Mouse (Mus musculus) adrenal gland, postnatal 10 days (tissue): ENCODE results near the gene Fam189a1. TPM values are rescaled to one million over a fixed set of nuclear protein-coding genes. Genes with fewer than 3 reads are reported as not detected.

Experiments
- DNase-seq: peaks from one replicate; pipeline ENCODE4 v3.0.0; 2021; ENCODE audit warnings: mixed read lengths
- total RNA-seq, 2 experiments: library from RNA; stranded (reverse); gene quantifications; 2 replicates each; pipeline ENCODE4 v1.2.3; 2021

Fam189a1 gene
- total RNA-seq, 2 experiments from 2014 or later, result 0.60 to 1.2 TPM

GRCm38 (mm10) chr7:65104207-65105096 is 51.9 kb downstream of the Fam189a1 start:
- DNase-seq, result no peak

DNA sequence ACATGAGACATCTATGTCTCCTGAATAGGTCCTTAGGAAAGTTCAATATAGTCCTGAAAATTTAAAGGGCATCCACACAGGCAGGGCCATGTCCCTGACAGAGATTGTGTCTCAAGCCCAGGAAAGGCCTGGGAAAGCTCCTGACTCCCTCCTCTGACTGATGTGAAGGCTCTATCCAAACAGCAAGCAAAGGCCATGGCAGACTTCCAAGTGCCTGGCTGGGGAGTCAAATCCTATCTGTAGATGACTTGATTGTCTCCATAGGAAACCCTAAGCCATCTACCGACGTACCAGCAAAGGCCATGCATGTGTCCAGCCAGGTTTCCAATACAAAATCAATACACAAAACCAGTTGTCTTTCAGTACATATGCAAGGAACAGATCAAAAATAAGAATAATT is 54.7 kb downstream of the Fam189a1 start:
- peak; percentile 43 for DNase-seq

GRCm38 (mm10) chr7:65097708-65098107 is 58.7 kb downstream of the Fam189a1 start:
- no peak for DNase-seq

- DNase-seq, result peak; percentile 14
These were observed 60.7 kb downstream of the Fam189a1 start for GRCm38 (mm10) chr7:65095631-65096107.

DNA sequence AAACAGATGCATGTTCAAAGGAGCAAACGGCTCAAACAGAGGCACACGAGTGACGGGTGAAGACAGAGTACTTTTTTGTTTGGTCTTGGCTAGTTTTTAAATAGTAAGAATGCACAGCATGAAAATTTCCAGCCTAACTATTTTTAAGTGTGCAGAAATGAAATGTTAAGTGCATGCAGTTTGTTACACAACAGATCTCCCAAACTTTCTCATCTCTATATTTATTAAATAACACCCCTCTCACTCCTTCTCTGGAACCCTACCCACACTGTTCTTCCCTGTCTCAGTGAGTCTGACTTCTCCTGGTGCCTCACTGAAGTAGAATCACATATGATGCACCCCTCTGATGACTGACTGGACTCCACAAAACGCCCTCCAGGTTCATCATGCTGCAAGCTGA is 63.1 kb downstream of the Fam189a1 start:
- no peak for DNase-seq

DNA sequence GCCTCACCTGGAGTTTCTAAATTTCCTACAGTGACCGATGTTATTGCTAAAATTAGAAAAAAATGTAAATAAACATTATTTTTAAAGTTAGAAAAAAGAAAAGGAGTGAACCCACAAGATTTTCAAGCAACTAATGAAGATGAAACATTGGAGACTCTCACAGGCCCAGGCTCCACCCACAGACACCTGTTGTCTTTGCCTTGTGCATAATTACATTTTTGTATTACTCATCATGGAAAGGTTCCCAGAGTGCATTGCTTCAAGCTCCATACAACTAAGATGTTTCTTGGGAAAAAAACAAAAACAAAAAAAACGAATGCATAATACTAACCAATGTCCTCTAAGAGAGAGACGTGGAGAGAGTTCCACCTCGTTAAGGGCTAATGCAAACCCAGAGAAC is 64.9 kb downstream of the Fam189a1 start:
- no peak for DNase-seq

DNA sequence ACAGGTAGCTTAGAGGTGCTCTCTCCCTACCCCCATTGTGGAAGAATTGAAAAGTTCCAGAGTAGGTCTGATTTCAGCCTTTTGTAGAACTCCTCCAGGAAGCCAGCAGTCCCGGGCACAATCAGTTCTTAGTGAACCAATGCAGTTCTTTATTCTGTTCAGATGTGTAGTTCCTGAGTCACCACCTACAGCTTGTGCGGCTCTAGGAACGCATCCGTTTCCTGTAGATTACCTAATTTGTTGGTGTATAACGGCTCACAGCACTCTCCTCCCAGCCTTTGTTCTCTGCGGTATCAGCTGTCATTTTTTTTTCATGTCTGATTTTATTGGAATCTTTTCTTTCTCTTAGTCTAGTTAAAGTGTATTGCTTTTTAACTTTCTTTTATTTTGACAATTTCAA is 70.4 kb downstream of the Fam189a1 start:
- DNase-seq, result no peak

DNA sequence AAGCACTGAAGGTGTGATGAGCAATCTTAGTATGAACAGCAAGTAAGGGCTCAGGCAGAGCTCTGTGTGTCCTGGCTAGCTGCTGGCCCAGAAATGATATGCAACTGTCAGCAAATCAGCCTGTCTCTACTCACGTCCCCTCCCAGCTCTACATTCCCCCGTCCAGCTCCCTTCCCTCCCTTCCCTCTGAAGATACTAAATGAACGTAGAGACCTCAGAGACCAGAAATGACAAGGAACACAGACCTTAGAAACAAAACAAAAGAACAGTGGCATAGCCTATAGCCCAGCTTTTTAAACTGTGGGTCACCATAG is 73.6 kb downstream of the Fam189a1 start:
- no peak for DNase-seq

DNA sequence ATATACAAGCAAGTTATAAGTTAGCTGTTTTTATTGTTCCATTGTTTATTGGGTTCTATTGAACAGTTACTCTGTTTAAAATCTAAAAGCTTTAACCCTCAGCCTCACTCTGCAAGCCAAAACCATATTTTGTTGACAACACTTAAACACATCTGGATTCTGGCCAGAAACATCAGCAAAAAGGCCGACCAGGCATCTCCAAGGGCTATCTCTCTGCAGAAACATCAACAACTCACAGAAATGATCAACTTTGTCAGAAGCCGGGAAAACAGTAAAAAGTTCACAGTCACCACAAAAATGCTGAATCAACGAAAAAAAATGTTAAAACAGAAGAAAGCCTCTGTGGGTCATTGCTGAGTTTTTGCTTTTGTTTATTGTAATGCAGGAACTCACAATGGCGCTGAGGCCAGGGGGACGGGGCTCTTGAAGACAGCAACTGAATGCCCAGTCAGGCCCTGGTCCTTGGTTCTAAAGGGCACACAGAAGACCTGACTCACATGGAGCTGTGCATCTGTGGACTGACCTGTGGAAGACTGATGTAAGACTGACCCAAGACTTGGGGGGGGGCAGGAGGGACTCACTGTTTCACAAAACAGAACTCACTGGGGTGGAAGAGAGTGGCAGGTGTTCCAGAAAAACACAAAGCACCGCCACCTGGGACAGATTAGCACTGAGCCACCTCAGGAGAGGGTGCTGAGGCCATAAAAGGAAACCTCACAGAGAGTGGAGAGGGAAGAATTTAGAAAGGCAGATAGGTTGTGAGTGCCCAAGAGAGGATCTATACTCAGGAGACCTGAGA is 74.2 kb downstream of the Fam189a1 start:
- no peak for DNase-seq

DNA sequence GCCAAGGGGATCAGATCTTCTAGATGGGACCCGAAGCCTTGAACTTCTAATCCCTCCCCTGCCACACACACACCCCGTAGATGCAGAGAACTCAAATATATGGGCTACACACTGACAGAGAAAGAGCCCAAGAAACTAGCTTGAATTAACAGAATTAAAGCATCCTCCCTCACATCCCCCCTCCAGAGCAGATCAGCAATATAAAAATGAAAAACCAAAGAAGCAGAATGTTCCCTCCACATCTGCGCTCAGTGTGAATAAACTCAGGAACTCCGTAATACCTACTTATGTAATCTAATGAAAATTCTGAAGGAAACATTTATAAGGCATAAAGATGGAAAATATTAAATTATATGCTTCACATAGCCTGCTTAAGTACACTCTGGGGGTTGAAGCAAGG is 80.2 kb downstream of the Fam189a1 start:
- DNase-seq, result no peak

GRCm38 (mm10) chr7:65074194-65074593 is 82.2 kb downstream of the Fam189a1 start:
- no peak for DNase-seq

DNA sequence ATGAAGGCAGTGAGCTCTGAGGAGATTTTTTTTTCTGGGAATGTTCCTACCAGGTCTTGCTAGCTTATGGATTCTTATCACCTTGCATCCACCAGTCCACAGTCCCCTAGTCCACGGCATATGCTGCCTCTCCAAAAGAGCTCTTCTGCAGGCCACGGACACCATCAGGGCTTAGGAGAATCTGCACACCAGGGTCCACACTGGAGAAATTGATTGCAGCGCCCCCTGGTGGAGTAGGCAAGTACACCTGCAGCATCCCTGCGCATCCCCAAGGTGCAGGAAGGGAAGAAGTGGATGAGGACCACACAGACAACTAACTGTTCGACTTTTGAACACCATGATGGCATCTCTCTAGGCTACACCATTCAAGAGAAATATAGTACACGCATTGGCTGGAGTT is 82.8 kb downstream of the Fam189a1 start:
- DNase-seq, result peak; percentile 83

DNA sequence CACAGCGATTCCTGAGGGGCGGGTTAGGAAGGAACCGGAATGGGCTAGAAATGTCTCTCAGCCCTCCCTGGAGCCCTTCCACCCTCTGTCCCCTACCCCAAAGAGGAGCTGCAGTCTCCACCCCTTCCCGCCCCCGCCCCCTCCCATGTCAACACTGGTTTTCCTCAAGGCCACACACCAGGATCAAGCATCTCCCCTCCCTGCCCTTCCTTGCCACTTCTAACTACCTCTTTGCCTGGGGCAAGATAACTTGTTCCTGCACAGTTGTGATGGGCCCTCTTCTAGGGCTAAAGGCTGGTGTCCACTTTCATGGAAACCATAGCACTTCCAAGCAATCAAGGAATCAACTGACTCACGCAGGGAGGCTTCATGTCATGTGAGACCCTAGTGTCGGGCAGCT is 90.2 kb downstream of the Fam189a1 start:
- no peak for DNase-seq

DNA sequence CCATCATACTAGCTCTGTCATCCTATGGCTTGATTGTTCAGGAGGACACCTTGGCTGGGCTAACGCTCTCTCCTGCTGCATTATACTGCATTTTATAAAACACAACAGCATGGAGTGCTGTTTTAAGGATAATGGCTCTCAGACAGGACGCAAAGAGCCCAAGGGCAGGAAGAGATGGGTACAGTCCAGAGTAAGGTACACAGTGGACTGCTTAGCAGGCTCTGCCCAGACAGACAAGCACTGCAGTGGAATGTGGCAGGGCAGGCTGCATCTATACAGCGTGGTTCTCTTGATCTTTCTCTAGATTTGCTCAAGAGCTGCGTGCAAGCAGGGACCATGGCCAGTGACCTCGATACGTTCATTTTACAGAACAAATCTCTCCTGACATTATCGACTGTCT is 90.9 kb downstream of the Fam189a1 start:
- DNase-seq, result no peak

- no peak for DNase-seq
These were observed 91.7 kb downstream of the Fam189a1 start for GRCm38 (mm10) chr7:65064638-65065037.

GRCm38 (mm10) chr7:65064096-65064495 is 92.3 kb downstream of the Fam189a1 start:
- DNase-seq, result no peak

DNA sequence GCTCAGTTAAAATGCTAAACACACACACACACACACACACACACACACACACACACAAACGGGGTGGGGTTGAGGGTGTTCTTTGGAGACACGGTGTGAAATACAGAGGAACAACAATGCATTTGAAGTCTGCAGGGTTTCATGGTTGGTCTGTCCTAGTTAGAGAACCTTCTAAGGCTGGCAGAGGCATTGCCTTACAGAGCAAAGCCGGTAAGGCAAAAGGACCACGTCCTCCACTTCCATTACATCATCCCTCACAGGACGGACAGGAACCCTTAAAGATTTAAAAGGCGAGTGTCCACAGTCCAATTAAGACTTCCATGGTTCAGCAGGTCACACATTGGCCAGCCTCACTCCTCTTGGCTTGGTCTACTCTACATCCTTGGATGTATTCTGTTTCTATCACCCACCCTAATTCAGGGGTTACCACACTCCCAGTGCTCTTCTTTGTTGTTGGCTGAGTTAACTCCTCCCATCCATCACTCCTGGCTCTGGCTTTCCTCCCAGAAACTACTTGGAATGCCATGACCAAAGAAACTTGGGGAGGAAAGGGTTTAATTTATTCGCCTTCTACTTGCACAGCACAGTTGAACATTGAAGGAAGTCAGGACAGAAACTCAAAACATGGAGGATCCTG is 96.1 kb downstream of the Fam189a1 start:
- DNase-seq, result no peak

GRCm38 (mm10) chr7:65056864-65057263 is 99.5 kb downstream of the Fam189a1 start:
- no peak for DNase-seq

DNA sequence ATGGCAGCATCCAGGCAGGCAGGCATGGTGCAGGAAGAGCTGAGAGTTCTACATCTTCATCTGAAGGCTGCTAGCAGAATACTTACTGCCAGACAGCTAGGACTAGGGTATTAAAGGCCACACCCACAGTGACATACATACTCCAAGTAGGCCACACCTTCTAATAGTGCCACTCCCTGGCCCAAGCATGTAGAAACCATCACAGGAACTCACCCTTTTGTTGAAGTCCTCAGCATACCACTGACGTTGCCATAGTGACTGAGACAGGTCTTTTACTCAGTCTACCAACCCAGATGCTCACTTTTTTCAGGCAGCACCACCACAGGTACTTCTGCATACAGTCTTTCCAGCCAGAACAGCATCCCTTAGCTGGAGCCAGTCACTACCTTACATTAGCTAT is 104.4 kb downstream of the Fam189a1 start:
- DNase-seq, result no peak

- no peak for DNase-seq
These were observed 107.0 kb downstream of the Fam189a1 start for GRCm38 (mm10) chr7:65049236-65049954.

- DNase-seq, result no peak
These were observed 108.7 kb downstream of the Fam189a1 start for GRCm38 (mm10) chr7:65047700-65048099.

GRCm38 (mm10) chr7:65046690-65047089 is 109.7 kb downstream of the Fam189a1 start:
- DNase-seq, result no peak
